Comparison of ENCODE assay signal across 28 mouse cellular contexts in genomic region chr7:132386316-132386715, GRCm38 (mm10).
A peak's percentile ranks its signal among the peaks of the same experiment; 100 is the strongest.
DNase-seq lines count a peak whose midpoint lies in the region; ATAC-seq lines count a peak whose summit lies in the region.
"Had no signal": no experiment of that assay in that cellular context is flagged by ENCODE, and none has a peak within 500 bp of the region (broad histone marks: within the 10 kb centered on the region; RNA-seq: fewer than 3 reads in every experiment).

No protein-coding gene starts in this region.

- H3K4me2 ChIP-seq in hindbrain, embryonic 12.5 days (replicated peaks), result no peak overlapping the region
- no peak overlapping the region for H3K4me2 ChIP-seq in neural tube, embryonic 11.5 days (ENCODE audit: low read depth)
- H3K4me2 ChIP-seq: embryonic facial prominence, embryonic 12.5 days; forebrain, embryonic 13.5 days; heart, embryonic 12.5 days; hindbrain, embryonic 14.5 days; kidney, embryonic 15.5 days; limb, embryonic 15.5 days; midbrain, embryonic 12.5 days had no signal

- no peaks in the 10 kb centered on the region for H3K36me3 ChIP-seq in hindbrain, embryonic 10.5 days
- H3K36me3 ChIP-seq in hindbrain, embryonic 12.5 days, result no peaks in the 10 kb centered on the region
- no peaks in the 10 kb centered on the region for H3K36me3 ChIP-seq in neural tube, embryonic 11.5 days (ENCODE audit: control insufficient read depth, insufficient read depth, low read length)
- H3K36me3 ChIP-seq: embryonic facial prominence, embryonic 12.5 days; G1E; heart, embryonic 12.5 days; kidney, embryonic 15.5 days; limb, embryonic 15.5 days; midbrain, embryonic 12.5 days had no signal

- ATAC-seq in hindbrain, embryonic 12.5 days (ENCODE audit: low FRiP score), result no peak
- ATAC-seq in neural tube, embryonic 11.5 days (ENCODE audit: insufficient read depth, low FRiP score, low TSS enrichment), result no peak
- ATAC-seq: activated CD4-positive, CD25-positive, alpha-beta regulatory T cell, adult 4 months had no signal

- H3K4me3 ChIP-seq in hindbrain, embryonic 10.5 days, result no peak overlapping the region
- no peak overlapping the region for H3K4me3 ChIP-seq in hindbrain, embryonic 12.5 days
- no peak overlapping the region for H3K4me3 ChIP-seq in neural tube, embryonic 11.5 days (ENCODE audit: low read depth, low read length)
- H3K4me3 ChIP-seq: embryonic facial prominence, embryonic 12.5 days; forebrain, embryonic 13.5 days; heart, embryonic 12.5 days; kidney, embryonic 15.5 days; left cerebral cortex, adult 2 months; limb, embryonic 15.5 days; midbrain, embryonic 12.5 days had no signal

- H3K9ac ChIP-seq in hindbrain, embryonic 12.5 days, result no peak overlapping the region
- peak overlapping the region; percentile 6; the same call in 1 of the 2 replicates for H3K9ac ChIP-seq in neural tube, embryonic 11.5 days (ENCODE audit: low read length)
- H3K9ac ChIP-seq: embryonic facial prominence, embryonic 12.5 days; forebrain, embryonic 13.5 days; heart, embryonic 12.5 days; hindbrain, embryonic 14.5 days; kidney, embryonic 15.5 days; limb, embryonic 15.5 days; midbrain, embryonic 12.5 days had no signal

- WGBS in hindbrain, embryonic 10.5 days, result 44% methylated on average over 8 of the region's 8 CpGs
- 40% methylated on average over 8 of the region's 8 CpGs for WGBS in hindbrain, embryonic 12.5 days
- 43% methylated on average over 8 of the region's 8 CpGs for WGBS in neural tube, embryonic 11.5 days

- H3K9me3 ChIP-seq in hindbrain, embryonic 10.5 days, result no peaks in the 10 kb centered on the region
- H3K9me3 ChIP-seq in hindbrain, embryonic 12.5 days (replicated peaks), result no peaks in the 10 kb centered on the region
- no peaks in the 10 kb centered on the region for H3K9me3 ChIP-seq in neural tube, embryonic 11.5 days (ENCODE audit: control insufficient read depth, low read length)
- H3K9me3 ChIP-seq: embryonic facial prominence, embryonic 12.5 days; forebrain, embryonic 13.5 days; heart, embryonic 12.5 days; kidney, embryonic 15.5 days; limb, embryonic 15.5 days; midbrain, embryonic 12.5 days had no signal

- intact Hi-C loops in left cerebral cortex, postnatal 10 days (cut with DNase I), result no loop called here

- no peak for DNase-seq in hindbrain, embryonic 10.5 days (ENCODE audit: low spot score)
- no peak for DNase-seq in neural tube, embryonic 11.5 days (ENCODE audit: low spot score)
- DNase-seq in neural tube, embryonic 10.5 days (ENCODE audit: extremely low spot score, low spot score), result no peak
- DNase-seq in embryo, embryonic 9.5 days (ENCODE audit: extremely low spot score), result peak; percentile 21
- peak; percentile 82 for DNase-seq in yolk sac, embryonic 10.5 days (ENCODE audit: low spot score)
- no peak for DNase-seq in left cerebral cortex, postnatal 10 days (ENCODE audit: extremely low spot score in 1 of 2, low spot score in 2 of 2)
- DNase-seq: adrenal gland, postnatal 10 days; B cell, adult 2 months; cerebellum, adult 2 months; cerebellum, postnatal 36 days; gastrocnemius, postnatal 14 days; heart, adult 11 months; heart, postnatal 10 days; kidney, adult 11 months; kidney, postnatal 4 days; left cerebral cortex, postnatal 4 days had no signal

- H3K27ac ChIP-seq in hindbrain, embryonic 10.5 days, result peak overlapping the region; percentile 79
- no peak overlapping the region for H3K27ac ChIP-seq in hindbrain, embryonic 12.5 days
- 0 out of 2 replicates have a peak overlapping the region, but pooled peaks have one; percentile 4 for H3K27ac ChIP-seq in neural tube, embryonic 11.5 days (ENCODE audit: low read depth, low read length)
- H3K27ac ChIP-seq: embryonic facial prominence, embryonic 12.5 days; hindbrain, embryonic 14.5 days; kidney, embryonic 15.5 days; left cerebral cortex, adult 2 months; limb, embryonic 15.5 days; macrophage had no signal

- H3K27me3 ChIP-seq in hindbrain, embryonic 10.5 days (ENCODE audit: insufficient read depth, poor library complexity, severe bottlenecking), result peaks cover 15% of the 10 kb centered on the region
- no peaks in the 10 kb centered on the region for H3K27me3 ChIP-seq in hindbrain, embryonic 12.5 days
- H3K27me3 ChIP-seq in neural tube, embryonic 11.5 days (ENCODE audit: control insufficient read depth, insufficient read depth, low read length), result no peaks in the 10 kb centered on the region
- H3K27me3 ChIP-seq: embryonic facial prominence, embryonic 12.5 days; heart, embryonic 12.5 days; limb, embryonic 15.5 days had no signal

- peaks cover 42% of the 10 kb centered on the region for H3K4me1 ChIP-seq in hindbrain, embryonic 10.5 days (replicated peaks)
- H3K4me1 ChIP-seq in hindbrain, embryonic 12.5 days, result peaks cover 22% of the 10 kb centered on the region
- peaks cover 18% of the 10 kb centered on the region for H3K4me1 ChIP-seq in neural tube, embryonic 11.5 days (ENCODE audit: control insufficient read depth, insufficient read depth, low read length)

Comparison
In these comparisons a context has a peak if more than half of its experiments do, and no peak if none do; other contexts are left out.
1. DNase-seq: peak in embryo, embryonic 9.5 days (single experiment) and yolk sac, embryonic 10.5 days (single experiment); none in hindbrain, embryonic 10.5 days (single experiment), neural tube, embryonic 11.5 days (single experiment), neural tube, embryonic 10.5 days (single experiment) and left cerebral cortex, postnatal 10 days (0 of 2).